Mouse (Mus musculus) kidney, embryonic 15.5 days (tissue): ENCODE data around the gene Oxa1l. TPM values are rescaled to one million over a fixed set of nuclear protein-coding genes. Genes with fewer than 3 reads are reported as not detected.
"Not testable (repeated sequence)": the region's sequence is repeated elsewhere in the genome, so short reads cannot be mapped to it uniquely, and the experiment has no call there.

Source experiments
- ATAC-seq: fragments of 200-750 bp; cut with Nextera tagmentation; replicated peaks from 2 replicates; pipeline ENCODE4 v1.8.0; 2017; ENCODE audit warnings: moderate TSS enrichment; ENCODE audit not compliant: low FRiP score
- H3K27ac ChIP-seq: fragments of 300-500 bp; sonication (generic); 2 replicates; pipeline ENCODE4 v1.5.1; 2015; ENCODE audit warnings: mild to moderate bottlenecking, inconsistent platforms
- H3K27me3 ChIP-seq: fragments of 300-500 bp; sonication (generic); 2 replicates; pipeline ENCODE4 v1.6.1; 2015; ENCODE audit warnings: inconsistent platforms
- H3K36me3 ChIP-seq: fragments of 300-500 bp; sonication (generic); 2 replicates; pipeline ENCODE4 v1.6.1; 2015; ENCODE audit warnings: inconsistent platforms
- H3K4me1 ChIP-seq: fragments of 300-500 bp; sonication (generic); 2 replicates; pipeline ENCODE4 v1.6.1; 2015; ENCODE audit warnings: inconsistent platforms
- H3K4me2 ChIP-seq: fragments of 300-500 bp; sonication (generic); 2 replicates; pipeline ENCODE4 v1.6.1; 2015; ENCODE audit warnings: moderate library complexity, mild to moderate bottlenecking, inconsistent platforms
- H3K4me3 ChIP-seq: fragments of 300-500 bp; sonication (generic); replicated peaks from 2 replicates; pipeline ENCODE4 v1.5.1; 2015; ENCODE audit warnings: mild to moderate bottlenecking, inconsistent platforms
- H3K9ac ChIP-seq: fragments of 300-500 bp; sonication (generic); 2 replicates; pipeline ENCODE4 v1.6.1; 2015; ENCODE audit warnings: mild to moderate bottlenecking, inconsistent platforms
- H3K9me3 ChIP-seq: fragments of 300-500 bp; sonication (generic); replicated peaks from 2 replicates; pipeline ENCODE4 v1.6.1; 2016; ENCODE audit warnings: inconsistent platforms
- WGBS: fragments of 180-500 bp; shearing (Covaris S2); methylation state at CpG from one replicate; pipeline ENCODE4 v1.1.7; 2015; ENCODE audit warnings: mixed read lengths; 5-methylcytosine and 5-hydroxymethylcytosine counted together
- polyA plus RNA-seq: library from polyadenylated mRNA; unstranded; fragments of >200 nt; fragmentation: Nextera tagmentation; extraction: Ambion mirVana; gene quantifications from 2 replicates; pipeline ENCODE4 v1.2.1, GENCODE M21; 2015

Gene Oxa1l
- polyA plus RNA-seq, 1 experiment from 2014 or later: 61.0 TPM

DNA sequence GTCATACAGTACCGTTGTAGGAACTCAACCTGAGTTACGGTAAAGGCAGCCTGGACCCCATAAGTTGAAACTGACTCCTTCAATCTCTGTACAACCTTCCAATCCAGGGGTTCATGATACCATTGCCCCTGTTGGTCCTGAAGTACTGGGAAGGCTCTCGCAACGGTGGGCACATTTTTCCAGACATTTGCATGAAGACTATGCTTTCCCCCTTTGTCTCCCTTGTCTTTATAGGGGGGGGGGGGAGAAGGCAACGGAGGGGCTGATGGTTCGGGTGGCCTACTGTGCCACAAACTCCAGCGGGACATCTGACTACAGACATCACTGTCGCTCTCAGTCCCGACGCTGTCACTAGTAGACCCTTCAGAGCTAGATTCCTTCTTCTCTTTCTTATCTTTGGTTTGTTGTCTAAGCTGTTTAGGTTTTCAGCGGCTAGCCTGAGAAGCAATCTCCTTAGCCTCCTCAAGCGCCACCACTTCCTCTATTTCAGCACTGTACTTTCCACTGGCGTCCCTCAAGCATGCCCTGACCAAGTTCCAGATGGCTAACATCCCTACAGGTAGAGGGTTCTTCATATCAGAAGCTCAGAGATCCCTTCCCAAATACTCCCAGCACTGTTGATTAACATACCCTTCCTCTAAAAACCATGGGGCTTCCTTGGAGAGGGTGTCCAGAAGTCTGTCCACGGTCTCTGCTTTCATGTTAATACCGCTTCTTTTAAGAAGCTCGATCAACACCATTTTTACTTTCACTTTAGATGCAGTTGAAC, 9.7 kb upstream of the Oxa1l start:
- WGBS: 95% methylated on average over 16 of the region's 16 CpGs
- ATAC-seq, H3K27ac ChIP-seq: not testable (repeated sequence)

DNA sequence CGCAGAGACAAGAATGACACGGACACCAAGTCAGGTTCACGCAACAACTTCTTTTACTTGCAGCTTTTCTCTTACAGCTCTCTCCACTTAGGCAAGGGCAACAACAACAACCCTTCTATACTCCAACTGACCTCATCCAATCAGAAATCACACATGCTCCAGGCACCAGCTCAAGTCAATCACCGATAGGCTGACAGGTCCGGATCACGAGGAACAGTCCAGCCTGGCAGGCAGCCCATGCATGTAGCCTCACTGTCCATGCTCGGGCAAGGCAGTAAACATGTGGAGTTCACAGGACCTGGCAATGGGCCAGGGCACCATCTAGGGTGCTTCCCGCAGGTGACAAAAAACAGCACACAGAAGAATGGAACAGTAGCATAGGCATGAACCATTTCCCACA, 8.3 kb upstream of the Oxa1l start:
- WGBS: 86% methylated on average over 8 of the region's 8 CpGs
- no peaks in the 10 kb centered on the region for H3K36me3 ChIP-seq
- H3K9me3 ChIP-seq: no peaks in the 10 kb centered on the region; the same call in 1 of the 2 replicates
- no peak overlapping the region for H3K4me3 ChIP-seq
- no peaks in the 10 kb centered on the region for H3K4me1 ChIP-seq
- no peak overlapping the region for H3K27ac ChIP-seq
- no peak for ATAC-seq
- H3K9ac ChIP-seq: no peak overlapping the region
- H3K4me2 ChIP-seq: no peak overlapping the region
- no peaks in the 10 kb centered on the region for H3K27me3 ChIP-seq

More for the DNA sequence above, 9.7 kb upstream of the Oxa1l start:
- not testable (repeated sequence) for H3K4me1 ChIP-seq, H3K9me3 ChIP-seq, H3K36me3 ChIP-seq, H3K27me3 ChIP-seq, H3K9ac ChIP-seq, H3K4me3 ChIP-seq, H3K4me2 ChIP-seq

DNA sequence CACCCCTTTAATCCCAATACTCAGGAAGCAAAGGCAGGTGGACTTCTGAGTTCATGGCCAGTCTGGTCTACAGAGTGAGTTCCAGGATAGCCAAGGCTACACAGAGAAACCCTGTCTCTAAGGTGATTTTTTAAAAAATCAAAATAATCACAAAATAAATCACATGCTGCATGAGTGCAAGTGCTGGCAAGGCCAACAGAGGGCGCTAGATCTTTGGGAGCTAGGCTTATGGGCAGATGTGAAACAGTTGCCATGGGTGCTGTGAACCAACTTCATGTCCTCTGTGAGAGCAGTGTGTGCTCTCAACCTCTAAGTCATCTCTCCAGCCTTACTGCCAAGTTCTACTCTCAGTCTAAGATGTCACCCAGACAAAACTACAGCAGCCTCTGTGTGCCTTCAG, 6.2 kb upstream of the Oxa1l start:
- Histone ChIP-seq H3K27ac (no peak overlapping the region), H3K27me3 (no peaks in the 10 kb centered on the region), H3K9ac (no peak overlapping the region), H3K4me1 (no peaks in the 10 kb centered on the region), H3K4me2 (no peak overlapping the region), H3K4me3 (no peak overlapping the region), H3K36me3 (no peaks in the 10 kb centered on the region), H3K9me3 (no peaks in the 10 kb centered on the region; the same call in 1 of the 2 replicates)
- WGBS: 52% methylated on average over 1 of the region's 1 CpGs
- no peak for ATAC-seq

DNA sequence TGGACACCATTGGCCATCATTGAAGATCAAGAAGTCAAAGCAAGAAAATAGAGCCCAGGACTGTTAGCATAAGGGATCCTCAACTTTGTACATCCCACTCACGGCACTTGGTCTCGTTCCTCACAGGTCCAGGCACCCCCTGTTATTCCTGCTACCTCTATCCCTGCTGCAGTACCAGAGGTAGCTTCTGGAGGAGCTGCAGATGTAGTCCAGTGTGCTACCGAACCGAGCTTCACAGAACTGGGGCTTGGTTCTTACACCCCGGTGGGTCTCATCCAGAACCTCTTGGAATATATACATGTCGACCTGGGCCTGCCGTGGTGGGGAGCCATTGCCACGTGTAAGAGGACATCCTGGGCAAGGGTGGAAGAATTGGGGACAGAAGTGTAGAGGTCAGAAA, 2.5 kb downstream of the Oxa1l start:
- Histone ChIP-seq H3K36me3 (peaks cover 52% of the 10 kb centered on the region), H3K9ac (no peak overlapping the region), H3K27ac (no peak overlapping the region), H3K4me1 (peaks cover 15% of the 10 kb centered on the region), H3K4me2 (no peak overlapping the region), H3K9me3 (no peaks in the 10 kb centered on the region), H3K27me3 (no peaks in the 10 kb centered on the region), H3K4me3 (no peak overlapping the region)
- ATAC-seq: no peak
- 95% methylated on average over 8 of the region's 8 CpGs for WGBS

DNA sequence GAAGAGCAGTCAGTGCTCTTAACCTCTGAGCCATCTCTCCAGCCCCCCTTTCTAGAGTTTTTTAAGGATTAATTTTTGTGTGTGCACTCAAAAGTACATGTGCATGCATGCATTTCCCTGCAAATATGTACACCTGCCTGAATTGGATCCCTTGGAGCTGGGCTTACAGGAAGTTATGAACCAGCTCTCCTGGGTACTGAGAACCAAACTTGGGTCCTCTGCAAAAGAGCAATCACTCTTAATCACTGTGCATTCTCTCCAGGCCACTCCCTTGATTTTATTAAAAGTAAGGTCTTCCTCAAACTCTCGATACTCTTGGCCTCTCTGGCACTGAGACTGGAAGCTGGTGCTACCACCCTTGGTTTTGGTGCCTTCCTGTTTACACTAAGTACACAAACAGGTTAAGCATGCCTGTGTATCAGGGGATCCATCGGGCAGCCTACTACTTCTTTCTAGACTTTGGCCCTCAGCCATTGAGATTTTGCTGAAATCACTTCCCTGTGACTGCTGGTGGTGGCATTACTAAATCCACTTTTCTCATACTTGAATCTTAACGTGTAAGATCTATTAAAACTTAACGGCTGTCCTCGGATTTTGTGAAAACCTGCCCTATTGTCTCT, 4.5 kb downstream of the Oxa1l start:
- Histone ChIP-seq H3K4me2 (no peak overlapping the region), H3K9me3 (no peaks in the 10 kb centered on the region), H3K36me3 (peaks cover 72% of the 10 kb centered on the region), H3K9ac (no peak overlapping the region), H3K27ac (no peak overlapping the region), H3K27me3 (no peaks in the 10 kb centered on the region), H3K4me1 (peaks cover 15% of the 10 kb centered on the region), H3K4me3 (no peak overlapping the region)
- ATAC-seq: no peak
- WGBS: 90% methylated on average over 5 of the region's 5 CpGs

DNA sequence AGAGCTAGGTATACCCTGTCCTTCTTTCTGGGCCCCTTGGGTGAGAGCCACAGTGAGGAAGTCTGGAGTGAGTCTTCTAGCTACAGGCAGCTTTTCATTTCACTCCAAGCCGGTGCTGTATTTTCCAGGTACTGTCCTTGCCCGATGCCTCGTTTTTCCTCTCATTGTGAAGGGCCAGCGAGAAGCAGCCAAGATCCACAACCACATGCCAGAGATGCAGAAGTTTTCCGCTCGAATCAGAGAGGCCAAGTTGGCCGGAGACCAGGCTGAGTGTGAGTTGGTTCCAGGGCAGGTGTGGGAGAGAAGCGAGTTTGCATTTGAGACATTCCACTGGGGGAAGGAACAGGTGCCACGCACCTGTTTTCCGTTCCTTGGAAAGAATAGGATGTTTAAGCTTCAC, 5.9 kb downstream of the Oxa1l start:
- 0 out of 2 replicates have a peak, but pooled peaks cover 3% of the 10 kb centered on the region for H3K9me3 ChIP-seq
- H3K36me3 ChIP-seq: peaks cover 84% of the 10 kb centered on the region
- peaks cover 13% of the 10 kb centered on the region for H3K4me1 ChIP-seq
- WGBS: 93% methylated on average over 10 of the region's 10 CpGs
- no peak overlapping the region for H3K4me3 ChIP-seq
- H3K9ac ChIP-seq: no peak overlapping the region
- H3K4me2 ChIP-seq: no peak overlapping the region
- no peak for ATAC-seq
- H3K27ac ChIP-seq: no peak overlapping the region
- H3K27me3 ChIP-seq: no peaks in the 10 kb centered on the region

DNA sequence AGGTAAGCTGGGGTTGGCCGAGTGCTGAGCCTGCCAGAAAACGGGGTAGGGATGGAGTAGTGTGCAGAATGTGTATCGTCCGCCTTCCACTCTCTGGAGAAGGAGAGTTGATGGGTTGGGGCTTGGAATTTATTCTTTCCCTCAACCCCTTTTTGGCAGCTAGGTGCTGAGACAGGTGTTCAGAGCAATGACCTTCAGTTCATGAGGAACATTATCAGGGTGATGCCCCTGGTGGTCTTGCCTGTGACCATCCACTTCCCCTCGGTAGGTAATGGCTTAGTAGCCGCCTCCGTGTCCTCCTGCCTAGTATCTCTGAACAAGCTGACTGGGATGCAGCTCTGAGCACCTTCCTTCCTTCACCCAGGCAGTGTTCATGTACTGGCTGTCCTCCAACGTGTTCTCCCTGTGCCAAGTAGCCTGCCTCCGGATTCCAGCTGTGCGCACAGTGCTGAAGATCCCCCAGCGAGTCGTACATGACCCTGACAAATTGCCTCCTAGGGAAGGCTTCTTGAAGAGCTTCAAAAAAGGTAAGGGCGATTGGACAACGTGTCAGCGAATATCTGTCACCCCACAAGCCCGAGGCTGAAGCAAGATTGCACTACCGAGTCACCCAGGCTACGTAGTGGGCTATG, 6.9 kb downstream of the Oxa1l start:
- Histone ChIP-seq H3K9ac (no peak overlapping the region), H3K4me3 (no peak overlapping the region), H3K9me3 (0 out of 2 replicates have a peak, but pooled peaks cover 3% of the 10 kb centered on the region), H3K4me2 (no peak overlapping the region), H3K27ac (no peak overlapping the region), H3K27me3 (no peaks in the 10 kb centered on the region), H3K36me3 (peaks cover 91% of the 10 kb centered on the region), H3K4me1 (peaks cover 4% of the 10 kb centered on the region)
- ATAC-seq: no peak
- WGBS: 85% methylated on average over 18 of the region's 18 CpGs

DNA sequence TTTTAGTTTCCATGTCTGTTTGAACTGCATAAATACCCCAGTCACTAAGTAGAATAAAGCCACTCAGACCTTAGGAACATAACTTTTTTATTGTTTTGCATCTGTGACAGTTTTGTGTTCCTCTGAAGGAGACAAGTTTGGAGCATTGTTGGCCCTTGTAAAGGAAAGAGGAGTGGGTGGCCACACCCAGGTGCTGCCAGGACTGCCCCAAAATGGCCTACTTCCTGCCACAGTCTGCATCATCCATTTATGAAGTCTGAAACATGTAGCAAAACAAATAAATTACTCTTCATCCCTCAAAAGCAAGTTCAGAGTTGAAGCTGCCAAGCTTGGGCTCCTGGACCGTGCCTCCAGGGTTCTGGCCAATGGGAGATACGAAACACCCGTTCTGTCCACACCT, 8.7 kb downstream of the Oxa1l start:
- ATAC-seq: no peak
- no peak overlapping the region for H3K9ac ChIP-seq
- H3K4me3 ChIP-seq: no peak overlapping the region
- no peak overlapping the region for H3K27ac ChIP-seq
- H3K4me2 ChIP-seq: no peak overlapping the region
- peaks cover 76% of the 10 kb centered on the region for H3K36me3 ChIP-seq
- no peaks in the 10 kb centered on the region for H3K4me1 ChIP-seq
- H3K9me3 ChIP-seq: 0 out of 2 replicates have a peak, but pooled peaks cover 3% of the 10 kb centered on the region
- WGBS: 91% methylated on average over 3 of the region's 3 CpGs
- H3K27me3 ChIP-seq: no peaks in the 10 kb centered on the region

DNA sequence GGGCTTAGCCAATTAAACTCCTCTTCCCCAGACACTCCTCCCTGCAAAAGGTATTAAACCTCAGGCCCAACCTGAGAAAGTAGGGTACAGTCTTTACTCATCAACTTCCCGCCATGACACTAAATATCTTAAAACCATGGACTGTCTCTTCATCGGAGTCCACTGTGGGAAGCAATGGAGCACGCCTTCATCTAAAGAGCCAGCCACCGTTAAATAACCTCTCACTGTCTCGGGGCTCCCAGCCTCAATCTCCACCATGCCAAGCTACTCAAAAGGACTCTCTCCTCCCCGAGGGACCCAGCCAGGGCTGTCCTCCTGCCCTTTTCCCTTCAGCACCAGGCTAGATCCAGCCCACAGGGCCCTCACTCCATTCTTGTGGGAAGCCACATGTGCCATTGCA, 10.0 kb downstream of the Oxa1l start:
- ATAC-seq: no peak
- Histone ChIP-seq H3K4me1 (no peaks in the 10 kb centered on the region), H3K36me3 (peaks cover 66% of the 10 kb centered on the region), H3K27ac (no peak overlapping the region), H3K27me3 (no peaks in the 10 kb centered on the region), H3K9ac (no peak overlapping the region), H3K9me3 (0 out of 2 replicates have a peak, but pooled peaks cover 3% of the 10 kb centered on the region), H3K4me3 (no peak overlapping the region), H3K4me2 (no peak overlapping the region)
- WGBS: 85% methylated on average over 6 of the region's 6 CpGs

DNA sequence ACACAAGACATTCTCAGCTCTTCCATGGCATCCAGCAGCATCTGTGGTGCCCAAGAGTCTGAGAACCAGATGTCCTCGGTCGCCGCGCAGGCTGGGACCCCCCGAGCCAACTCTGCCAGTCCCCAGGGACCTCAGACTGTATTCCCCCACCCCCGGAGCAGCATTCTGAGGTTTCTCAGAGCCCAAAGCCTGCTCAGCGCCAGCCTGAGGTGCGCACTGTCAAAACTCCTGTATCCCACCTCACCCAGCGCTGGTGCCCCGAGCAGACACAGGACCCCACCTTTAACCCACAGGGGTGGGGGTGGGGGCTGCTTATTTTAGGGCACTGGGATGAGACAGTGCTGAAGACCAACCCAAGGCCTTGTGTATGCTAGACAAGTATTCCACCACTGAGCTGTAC, 10.8 kb downstream of the Oxa1l start:
- H3K4me1 ChIP-seq: no peaks in the 10 kb centered on the region
- WGBS: 89% methylated on average over 10 of the region's 10 CpGs
- 0 out of 2 replicates have a peak, but pooled peaks cover 3% of the 10 kb centered on the region for H3K9me3 ChIP-seq
- H3K4me3 ChIP-seq: no peak overlapping the region
- H3K27me3 ChIP-seq: no peaks in the 10 kb centered on the region
- ATAC-seq: 0 out of 2 replicates have a peak, but pooled peaks have one; percentile 29
- H3K36me3 ChIP-seq: peaks cover 59% of the 10 kb centered on the region
- H3K4me2 ChIP-seq: no peak overlapping the region
- no peak overlapping the region for H3K9ac ChIP-seq
- no peak overlapping the region for H3K27ac ChIP-seq

DNA sequence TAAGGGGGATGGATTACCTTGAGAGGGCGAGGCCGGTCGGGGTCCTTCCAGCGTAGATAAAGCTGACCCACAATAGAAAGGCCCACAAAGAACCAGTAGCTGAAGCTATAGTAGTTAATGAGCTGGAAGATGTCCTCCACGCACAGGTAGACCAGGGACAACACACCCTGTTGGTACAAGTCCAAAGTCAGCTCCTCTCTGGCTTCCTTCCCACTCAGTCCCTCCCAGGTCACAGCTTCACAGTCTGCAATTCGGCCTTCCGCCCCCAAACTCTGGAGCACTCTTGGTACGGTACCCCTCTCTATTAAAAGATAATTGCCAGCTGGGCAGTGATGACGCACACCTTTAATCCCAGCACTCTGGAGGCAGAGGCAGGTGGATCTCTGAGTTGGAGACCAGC, 12.3 kb downstream of the Oxa1l start:
- no peak overlapping the region for H3K9ac ChIP-seq
- no peak overlapping the region for H3K27ac ChIP-seq
- no peak overlapping the region for H3K4me3 ChIP-seq
- no peak overlapping the region for H3K4me2 ChIP-seq
- H3K9me3 ChIP-seq: 0 out of 2 replicates have a peak, but pooled peaks cover 3% of the 10 kb centered on the region
- H3K27me3 ChIP-seq: no peaks in the 10 kb centered on the region
- peaks cover 44% of the 10 kb centered on the region for H3K36me3 ChIP-seq
- ATAC-seq: no peak
- H3K4me1 ChIP-seq: peaks cover 5% of the 10 kb centered on the region; the same call in 1 of the 2 replicates
- WGBS: 87% methylated on average over 9 of the region's 9 CpGs

DNA sequence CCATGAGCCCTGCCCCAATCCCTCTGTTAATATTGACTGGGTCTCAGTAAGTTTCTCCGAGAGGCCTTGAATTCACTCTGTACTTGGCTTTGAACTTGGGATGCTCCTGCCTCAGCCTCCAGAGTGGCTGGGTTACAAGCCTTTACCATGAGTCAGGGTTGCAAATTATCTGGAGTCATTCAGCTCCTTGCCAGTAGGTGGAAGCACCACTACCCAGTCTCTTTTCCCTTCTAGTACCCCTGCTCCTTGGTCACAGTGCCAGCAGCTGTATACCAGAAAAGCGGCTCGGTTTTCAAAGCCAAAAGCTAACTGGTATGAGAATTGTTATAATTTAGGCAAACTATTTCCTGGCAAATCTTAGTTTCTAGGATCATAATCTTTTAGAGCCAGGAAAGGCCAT, 15.3 kb downstream of the Oxa1l start:
- WGBS: 74% methylated on average over 3 of the region's 3 CpGs
- Histone ChIP-seq H3K4me3 (no peak overlapping the region), H3K27me3 (no peaks in the 10 kb centered on the region), H3K4me2 (no peak overlapping the region), H3K9ac (no peak overlapping the region), H3K9me3 (0 out of 2 replicates have a peak, but pooled peaks cover 3% of the 10 kb centered on the region), H3K36me3 (peaks cover 14% of the 10 kb centered on the region), H3K27ac (no peak overlapping the region), H3K4me1 (peaks cover 16% of the 10 kb centered on the region)
- no peak for ATAC-seq
